27 mouse cellular contexts compared by ENCODE assay signal in the genomic region with DNA sequence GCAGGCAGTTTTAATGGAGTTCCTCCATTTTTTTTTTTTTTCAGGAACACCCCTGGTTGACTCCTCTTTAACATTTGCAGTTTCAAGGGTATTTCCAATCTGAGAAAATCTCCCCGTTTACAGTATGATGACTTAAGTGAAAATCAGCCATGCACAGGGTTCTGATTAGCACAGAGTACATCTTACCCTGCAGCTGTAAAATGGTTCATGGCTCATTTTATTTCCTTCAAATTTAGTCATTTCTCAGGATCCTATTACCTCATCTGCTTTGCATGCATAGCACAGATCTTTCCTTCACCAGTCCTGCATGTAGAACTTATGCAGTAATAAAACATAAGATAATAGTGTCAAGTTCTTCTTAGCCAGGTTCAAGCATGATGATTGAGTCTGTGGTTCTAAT.
DNase-seq lines count a peak whose midpoint lies in the region; ATAC-seq lines count a peak whose summit lies in the region.
"Had no signal": no experiment of that assay in that cellular context is flagged by ENCODE, and none has a peak within 500 bp of the region (broad histone marks: within the 10 kb centered on the region; RNA-seq: fewer than 3 reads in every experiment).

No protein-coding gene starts in this region.

- H3K4me1 ChIP-seq in hindbrain, embryonic 13.5 days (replicated peaks) = no peaks in the 10 kb centered on the region
- H3K4me1 ChIP-seq in hindbrain, embryonic 14.5 days (replicated peaks; ENCODE audit: control insufficient read depth, insufficient read depth, low read length) = no peaks in the 10 kb centered on the region
- no peaks in the 10 kb centered on the region for H3K4me1 ChIP-seq in midbrain, embryonic 16.5 days (ENCODE audit: control insufficient read depth, insufficient read depth, low read length)
- no peaks in the 10 kb centered on the region for H3K4me1 ChIP-seq in midbrain, embryonic 13.5 days (replicated peaks)
- H3K4me1 ChIP-seq in embryonic facial prominence, embryonic 12.5 days = no peaks in the 10 kb centered on the region
- H3K4me1 ChIP-seq in intestine, embryonic 15.5 days (replicated peaks) = no peaks in the 10 kb centered on the region
- H3K4me1 ChIP-seq: forebrain, embryonic 10.5 days; forebrain, embryonic 15.5 days; heart, embryonic 13.5 days; kidney, embryonic 15.5 days; limb, embryonic 12.5 days; stomach, embryonic 15.5 days had no signal

- H3K9me3 ChIP-seq in hindbrain, embryonic 13.5 days = no peaks in the 10 kb centered on the region
- H3K9me3 ChIP-seq in hindbrain, embryonic 14.5 days (ENCODE audit: control insufficient read depth, low read length) = no peaks in the 10 kb centered on the region
- H3K9me3 ChIP-seq in midbrain, embryonic 16.5 days (replicated peaks; ENCODE audit: control insufficient read depth, low read length, poor library complexity, severe bottlenecking) = no peaks in the 10 kb centered on the region
- H3K9me3 ChIP-seq in midbrain, embryonic 13.5 days = no peaks in the 10 kb centered on the region
- no peaks in the 10 kb centered on the region for H3K9me3 ChIP-seq in embryonic facial prominence, embryonic 12.5 days
- no peaks in the 10 kb centered on the region for H3K9me3 ChIP-seq in intestine, embryonic 15.5 days
- H3K9me3 ChIP-seq: forebrain, embryonic 10.5 days; forebrain, embryonic 15.5 days; heart, embryonic 13.5 days; kidney, embryonic 15.5 days; limb, embryonic 12.5 days; stomach, embryonic 15.5 days had no signal

- no peak overlapping the region for H3K27ac ChIP-seq in hindbrain, embryonic 13.5 days
- H3K27ac ChIP-seq in hindbrain, embryonic 14.5 days = no peak overlapping the region
- no peak overlapping the region for H3K27ac ChIP-seq in midbrain, embryonic 16.5 days (ENCODE audit: low read length)
- H3K27ac ChIP-seq in midbrain, embryonic 13.5 days = no peak overlapping the region
- no peak overlapping the region for H3K27ac ChIP-seq in embryonic facial prominence, embryonic 12.5 days
- H3K27ac ChIP-seq in intestine, embryonic 15.5 days = no peak overlapping the region
- H3K27ac ChIP-seq: forebrain, embryonic 10.5 days; forebrain, embryonic 15.5 days; heart, embryonic 13.5 days; kidney, embryonic 15.5 days; limb, embryonic 12.5 days; stomach, embryonic 15.5 days had no signal

- H3K9ac ChIP-seq in hindbrain, embryonic 13.5 days = no peak overlapping the region
- H3K9ac ChIP-seq in hindbrain, embryonic 14.5 days = no peak overlapping the region
- no peak overlapping the region for H3K9ac ChIP-seq in midbrain, embryonic 16.5 days (ENCODE audit: low read depth, low read length)
- H3K9ac ChIP-seq in midbrain, embryonic 13.5 days (replicated peaks) = no peak overlapping the region
- no peak overlapping the region for H3K9ac ChIP-seq in embryonic facial prominence, embryonic 12.5 days
- H3K9ac ChIP-seq in intestine, embryonic 15.5 days = no peak overlapping the region
- H3K9ac ChIP-seq: forebrain, embryonic 15.5 days; heart, embryonic 13.5 days; kidney, embryonic 15.5 days; limb, embryonic 12.5 days; stomach, embryonic 15.5 days had no signal

- no peaks in the 10 kb centered on the region for H3K36me3 ChIP-seq in hindbrain, embryonic 13.5 days
- no peaks in the 10 kb centered on the region for H3K36me3 ChIP-seq in hindbrain, embryonic 14.5 days (replicated peaks; ENCODE audit: control insufficient read depth, insufficient read depth)
- H3K36me3 ChIP-seq in midbrain, embryonic 16.5 days (ENCODE audit: control insufficient read depth, insufficient read depth, low read length) = no peaks in the 10 kb centered on the region
- H3K36me3 ChIP-seq in midbrain, embryonic 13.5 days = no peaks in the 10 kb centered on the region
- H3K36me3 ChIP-seq in embryonic facial prominence, embryonic 12.5 days = no peaks in the 10 kb centered on the region
- H3K36me3 ChIP-seq in intestine, embryonic 15.5 days = no peaks in the 10 kb centered on the region
- H3K36me3 ChIP-seq: forebrain, embryonic 10.5 days; forebrain, embryonic 15.5 days; heart, embryonic 13.5 days; kidney, embryonic 15.5 days; limb, embryonic 12.5 days; stomach, embryonic 15.5 days had no signal

- no peak overlapping the region for H3K4me2 ChIP-seq in hindbrain, embryonic 13.5 days
- no peak overlapping the region for H3K4me2 ChIP-seq in hindbrain, embryonic 14.5 days (replicated peaks)
- no peak overlapping the region for H3K4me2 ChIP-seq in midbrain, embryonic 16.5 days (ENCODE audit: low read length)
- no peak overlapping the region for H3K4me2 ChIP-seq in midbrain, embryonic 13.5 days (replicated peaks)
- H3K4me2 ChIP-seq in embryonic facial prominence, embryonic 12.5 days (replicated peaks) = no peak overlapping the region
- no peak overlapping the region for H3K4me2 ChIP-seq in intestine, embryonic 15.5 days (replicated peaks)
- H3K4me2 ChIP-seq: forebrain, embryonic 15.5 days; heart, embryonic 13.5 days; kidney, embryonic 15.5 days; limb, embryonic 12.5 days; liver, embryonic 11.5 days; stomach, embryonic 15.5 days had no signal

- peak; percentile 57; the same call in 1 of the 2 replicates for ATAC-seq in hindbrain, embryonic 13.5 days (ENCODE audit: low FRiP score)
- ATAC-seq in hindbrain, embryonic 14.5 days (ENCODE audit: low FRiP score) = no peak
- ATAC-seq in midbrain, embryonic 16.5 days = peak; percentile 66; the same call in 1 of the 2 replicates
- no peak for ATAC-seq in midbrain, embryonic 13.5 days
- peak; percentile 35; the same call in 1 of the 2 replicates for ATAC-seq in embryonic facial prominence, embryonic 12.5 days (ENCODE audit: insufficient number of reproducible peaks, insufficient read depth, low FRiP score, low TSS enrichment)
- no peak for ATAC-seq in intestine, embryonic 15.5 days
- ATAC-seq: forebrain, embryonic 15.5 days; inflammation-experienced regulatory T-cells, adult 6 months had no signal

- 64% methylated on average over 1 of the region's 1 CpGs for WGBS in hindbrain, embryonic 13.5 days
- WGBS in hindbrain, embryonic 14.5 days = 68% methylated on average over 1 of the region's 1 CpGs
- WGBS in midbrain, embryonic 16.5 days = 77% methylated on average over 1 of the region's 1 CpGs
- WGBS in midbrain, embryonic 13.5 days = 81% methylated on average over 1 of the region's 1 CpGs
- WGBS in embryonic facial prominence, embryonic 12.5 days = 51% methylated on average over 1 of the region's 1 CpGs
- WGBS in intestine, embryonic 15.5 days = 85% methylated on average over 1 of the region's 1 CpGs

- no peak for DNase-seq in hindbrain, embryonic 14.5 days (ENCODE audit: low spot score)
- DNase-seq in cerebellum, postnatal 36 days = no peak
- DNase-seq: adrenal gland, postnatal 14 days; cerebellum, adult 11-12 months; cerebellum, adult 9-11 months; gastrocnemius, postnatal 10 days; heart, postnatal 10 days; kidney, adult 18-20 months; kidney, postnatal 25 days; lung, postnatal 36 days; midbrain, embryonic 14.5 days; right cerebral cortex, postnatal 25 days; thymus, postnatal 25 days had no signal

- H3K4me3 ChIP-seq in hindbrain, embryonic 13.5 days = no peak overlapping the region
- no peak overlapping the region for H3K4me3 ChIP-seq in hindbrain, embryonic 14.5 days (replicated peaks; ENCODE audit: low read length)
- no peak overlapping the region for H3K4me3 ChIP-seq in midbrain, embryonic 16.5 days (ENCODE audit: low read depth, low read length)
- no peak overlapping the region for H3K4me3 ChIP-seq in midbrain, embryonic 13.5 days (replicated peaks)
- no peak overlapping the region for H3K4me3 ChIP-seq in embryonic facial prominence, embryonic 12.5 days
- no peak overlapping the region for H3K4me3 ChIP-seq in intestine, embryonic 15.5 days (replicated peaks)
- H3K4me3 ChIP-seq: forebrain, embryonic 10.5 days; forebrain, embryonic 15.5 days; heart, embryonic 13.5 days; kidney, embryonic 15.5 days; limb, embryonic 12.5 days; myocyte; stomach, embryonic 15.5 days had no signal

- no peaks in the 10 kb centered on the region for H3K27me3 ChIP-seq in hindbrain, embryonic 13.5 days
- H3K27me3 ChIP-seq in hindbrain, embryonic 14.5 days (ENCODE audit: control insufficient read depth, insufficient read depth, low read length) = no peaks in the 10 kb centered on the region
- H3K27me3 ChIP-seq in midbrain, embryonic 16.5 days (ENCODE audit: control insufficient read depth, insufficient read depth, low read depth, low read length) = no peaks in the 10 kb centered on the region
- no peaks in the 10 kb centered on the region for H3K27me3 ChIP-seq in midbrain, embryonic 13.5 days
- no peaks in the 10 kb centered on the region for H3K27me3 ChIP-seq in embryonic facial prominence, embryonic 12.5 days
- H3K27me3 ChIP-seq in intestine, embryonic 15.5 days (replicated peaks) = no peaks in the 10 kb centered on the region
- H3K27me3 ChIP-seq: forebrain, embryonic 15.5 days; heart, embryonic 13.5 days; kidney, embryonic 15.5 days; limb, embryonic 12.5 days; stomach, embryonic 15.5 days had no signal

Comparison
In these comparisons a context has a peak if more than half of its experiments do, and no peak if none do; other contexts are left out.
1. ATAC-seq: peak in hindbrain, embryonic 13.5 days (single experiment), midbrain, embryonic 16.5 days (single experiment) and embryonic facial prominence, embryonic 12.5 days (single experiment); none in hindbrain, embryonic 14.5 days (single experiment), midbrain, embryonic 13.5 days (single experiment) and intestine, embryonic 15.5 days (single experiment).